Mouse (Mus musculus) erythroblast, adult 5-6 weeks (primary cell): Measurements from ENCODE around the gene Tesk2. TPM values are rescaled to one million over a fixed set of nuclear protein-coding genes. Genes with fewer than 3 reads are reported as not detected.
A peak's percentile ranks its signal among the peaks of the same experiment; 100 is the strongest.

Experiments
- ATAC-seq: replicated peaks from 2 replicates; pipeline ENCODE4 v1.8.0; 2016; ENCODE audit warnings: moderate number of reproducible peaks, mild to moderate bottlenecking, moderate TSS enrichment, inconsistent platforms; ENCODE audit not compliant: poor library complexity, low FRiP score, severe bottlenecking
- total RNA-seq, 2 experiments: library from RNA; stranded (forward) in 1 of 2; stranded (reverse) in 1 of 2; fragments of 150-400 nt in 1 of 2; fragments of 200-764, 138-1000 nt in 1 of 2; gene quantifications; 2 replicates each; pipeline versions ENCODE4 v1.2.3 to v1.2.4; 2015 to 2017; ENCODE audit warnings: low replicate concordance in 2 of 2

Tesk2 gene
- total RNA-seq, 2 experiments from 2014 or later, result 6.5 to 9.2 TPM

- peak; percentile 42; the same call in 1 of the 2 replicates for ATAC-seq
Measured at GRCm38 (mm10) chr4:116708791-116709390, 11.9 kb upstream of the Tesk2 start.

DNA sequence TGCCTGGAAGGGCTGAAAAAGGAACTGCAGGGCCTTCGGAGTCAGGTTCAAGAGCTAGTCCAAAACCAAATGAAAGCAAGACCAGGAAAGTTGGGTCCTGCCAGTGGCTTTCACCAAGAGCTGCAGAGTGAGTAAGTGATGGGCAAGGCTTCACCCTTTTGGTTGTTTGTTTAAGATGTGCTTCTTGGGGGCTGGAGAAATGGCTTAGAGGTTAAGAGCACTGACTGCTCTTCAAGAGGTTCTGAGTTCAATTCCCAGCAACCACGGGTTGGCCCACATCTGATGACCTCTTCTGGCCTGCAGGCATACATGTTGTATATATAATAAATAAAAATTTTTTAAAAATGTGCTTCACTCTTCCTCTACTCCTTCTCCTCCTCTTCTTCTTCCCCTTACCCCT, 10.6 kb upstream of the Tesk2 start:
- no peak for ATAC-seq

DNA sequence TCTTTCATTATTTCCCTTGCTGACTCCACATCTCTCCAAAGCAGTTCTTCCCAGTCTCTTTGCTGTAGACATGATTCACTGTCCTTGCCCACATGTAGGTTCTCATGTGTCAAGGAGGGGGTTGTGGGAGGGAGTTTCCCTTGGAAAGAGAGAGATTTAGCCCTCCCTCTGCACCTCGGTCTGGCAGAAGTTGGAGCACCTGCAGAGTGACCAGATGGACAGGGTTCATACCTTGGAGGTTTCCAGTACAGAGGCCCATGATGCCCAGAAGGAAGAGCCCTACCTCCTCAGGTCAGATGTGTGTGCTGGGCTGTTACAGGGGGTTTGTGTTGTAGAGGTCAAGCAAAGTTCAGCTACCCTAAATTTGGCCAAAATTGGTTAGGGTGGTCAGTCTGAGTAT, 8.2 kb upstream of the Tesk2 start:
- no peak for ATAC-seq

GRCm38 (mm10) chr4:116719396-116719795, 1.4 kb upstream of the Tesk2 start:
- peak; percentile 66 for ATAC-seq

DNA sequence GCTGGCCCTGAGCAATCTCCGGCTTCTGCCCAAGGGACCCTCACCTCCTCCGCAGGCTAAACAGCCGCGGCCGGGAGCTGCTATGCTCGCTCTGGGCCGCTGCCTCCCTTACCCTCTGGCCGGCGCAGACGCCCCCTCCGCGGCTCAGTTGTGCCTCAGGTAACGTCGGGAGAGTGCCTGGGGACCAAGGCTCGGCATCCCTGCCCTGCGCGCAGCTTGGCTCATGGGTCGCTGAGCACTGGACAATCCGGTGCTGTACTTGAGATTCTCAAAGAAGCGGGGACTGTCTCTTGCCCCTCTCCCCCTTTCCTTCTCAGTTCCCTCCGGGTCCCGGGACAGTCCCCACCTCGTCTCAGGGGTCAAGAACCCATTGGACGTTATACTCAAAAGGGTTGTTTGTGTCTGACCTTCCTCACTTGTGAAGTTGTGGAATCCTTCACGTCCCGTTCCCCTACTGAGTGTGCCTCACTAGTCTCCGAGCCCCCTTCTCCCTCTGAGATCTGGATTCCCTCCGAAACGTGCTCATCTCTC, 415 bp downstream of the Tesk2 start:
- ATAC-seq, result peak; percentile 34

DNA sequence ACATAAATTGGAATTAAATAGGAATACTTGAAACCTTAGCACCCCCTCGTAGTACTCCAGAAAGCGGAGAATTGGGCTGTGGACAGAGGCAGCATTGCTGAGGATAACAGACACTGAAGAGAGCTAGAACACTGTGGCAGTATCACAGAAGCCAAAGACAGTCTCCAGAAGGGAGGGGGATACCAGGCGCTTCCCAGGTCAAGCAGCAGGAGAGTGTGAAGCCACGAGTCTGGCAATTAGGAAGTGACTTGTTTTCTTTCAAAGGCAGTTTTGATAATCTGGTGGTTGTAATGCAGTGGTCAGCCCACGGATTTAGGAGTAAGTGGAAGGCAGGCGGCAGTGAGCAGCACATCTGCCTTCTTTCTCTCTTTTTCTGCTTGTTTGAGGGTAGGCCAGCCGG, 1.5 kb downstream of the Tesk2 start:
- no peak for ATAC-seq

DNA sequence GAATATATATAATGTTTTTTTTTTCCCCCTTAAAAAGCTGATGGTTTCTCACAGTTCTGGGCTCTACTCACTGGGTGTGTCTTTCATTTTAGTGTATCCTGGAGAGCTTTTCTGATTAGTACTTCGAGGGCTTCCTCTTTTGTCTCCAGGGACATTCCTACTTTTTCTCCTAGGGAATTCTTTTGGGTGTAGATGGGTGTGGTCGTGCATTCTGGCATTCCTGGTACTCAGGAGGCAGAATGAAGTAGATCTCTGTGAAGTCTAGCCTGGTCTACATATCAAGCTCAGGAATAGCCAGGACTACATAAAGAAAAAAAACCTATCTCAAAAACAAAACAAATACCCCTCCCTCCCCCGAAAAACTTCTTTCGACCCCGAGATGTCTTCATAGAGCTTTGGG, 4.7 kb downstream of the Tesk2 start:
- no peak for ATAC-seq

DNA sequence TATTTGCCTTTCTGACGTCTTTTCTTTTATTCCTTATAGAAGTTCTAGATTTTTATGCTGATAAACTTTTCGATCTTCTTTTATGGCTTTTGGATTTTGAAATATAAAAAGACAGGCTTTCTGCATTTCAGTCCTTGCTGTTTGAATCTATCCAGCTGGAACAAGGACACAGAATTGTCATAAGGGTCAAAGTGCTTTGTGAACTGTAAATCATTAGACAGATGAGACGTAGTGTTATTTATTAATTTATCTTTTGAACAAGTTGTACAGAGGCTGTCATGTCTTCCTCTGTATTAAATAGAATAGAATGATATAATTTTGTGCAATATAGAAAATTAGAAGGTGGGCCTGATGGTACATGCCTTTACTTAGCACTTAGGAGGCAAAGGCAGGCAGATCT, 6.7 kb downstream of the Tesk2 start:
- ATAC-seq, result no peak

DNA sequence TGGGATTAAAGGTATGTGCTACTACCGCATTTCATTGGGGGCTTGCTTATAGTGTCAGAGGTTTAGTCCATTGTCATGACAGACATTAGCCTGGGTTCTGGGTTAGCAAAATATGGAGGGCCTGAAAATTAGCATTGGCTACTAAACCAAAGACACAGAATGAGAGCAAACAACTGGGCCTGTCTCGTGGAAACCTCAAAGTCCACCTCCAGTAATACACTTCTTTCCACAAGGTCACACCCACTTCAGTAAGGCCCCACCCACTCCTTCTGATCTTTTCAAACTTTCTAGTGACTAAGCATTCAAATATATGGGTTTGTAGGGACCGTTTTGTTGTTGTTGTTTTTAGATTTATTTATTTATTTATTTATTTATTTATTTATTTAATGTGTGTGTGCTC, 8.8 kb downstream of the Tesk2 start:
- ATAC-seq, result no peak

GRCm38 (mm10) chr4:116731077-116731476, 10.3 kb downstream of the Tesk2 start:
- no peak for ATAC-seq

DNA sequence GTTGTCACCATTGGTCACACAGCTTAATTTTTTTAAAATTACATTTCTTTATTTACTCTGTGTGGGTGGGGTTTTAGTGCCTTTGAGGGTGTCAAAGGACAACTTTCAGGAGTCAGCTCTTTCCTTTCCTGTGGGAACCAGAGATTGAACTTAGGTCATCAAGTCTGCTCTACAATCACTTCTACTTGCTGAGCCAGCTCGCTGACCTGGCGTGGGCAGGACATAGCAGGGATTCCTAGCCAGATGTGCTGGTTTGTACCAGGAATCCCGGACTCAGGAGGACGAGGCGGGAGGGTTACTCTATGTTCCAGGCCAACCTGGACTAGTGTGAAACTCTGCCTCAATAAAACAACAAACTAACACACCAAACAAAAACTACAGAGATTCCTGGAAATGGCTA, 11.6 kb downstream of the Tesk2 start:
- no peak for ATAC-seq

- ATAC-seq, result no peak
Measured at GRCm38 (mm10) chr4:116734996-116735395, 14.2 kb downstream of the Tesk2 start.

DNA sequence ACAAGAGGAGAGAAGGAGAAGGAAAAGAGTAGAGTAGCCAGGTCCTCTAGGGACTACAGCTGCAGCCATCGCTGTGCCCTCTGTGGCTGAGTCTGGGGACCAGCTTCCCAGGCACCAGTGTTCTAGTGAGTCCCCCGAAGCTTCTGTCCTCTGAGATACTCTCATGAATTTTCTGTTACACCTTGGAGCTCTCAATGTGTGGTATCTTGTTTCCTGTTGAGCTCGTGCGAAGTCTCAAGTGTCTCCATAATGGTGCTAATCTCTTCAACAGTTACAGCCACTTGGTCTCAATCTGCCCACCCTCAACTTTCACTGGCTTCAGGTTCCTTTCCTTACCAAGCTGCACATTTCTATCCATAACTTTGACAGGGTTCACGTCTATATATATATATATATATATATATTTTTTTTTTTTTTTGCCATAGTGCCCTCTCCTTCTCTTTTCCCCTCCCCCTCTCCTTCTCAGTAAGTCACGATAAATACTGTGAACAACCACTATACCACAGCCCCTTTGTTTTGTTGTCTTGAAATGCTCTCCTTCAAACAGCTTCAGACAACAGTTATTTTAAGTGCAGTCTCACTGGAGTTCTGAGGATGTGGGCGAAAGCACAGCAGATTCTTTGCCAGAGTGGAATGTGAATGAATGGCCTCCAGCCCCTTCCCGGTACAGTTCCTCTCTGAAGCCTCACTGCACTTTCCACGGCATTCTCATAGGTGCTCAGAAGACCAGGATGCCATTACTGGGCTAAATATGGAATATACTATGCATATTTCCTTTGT, 18.4 kb downstream of the Tesk2 start:
- ATAC-seq, result no peak

DNA sequence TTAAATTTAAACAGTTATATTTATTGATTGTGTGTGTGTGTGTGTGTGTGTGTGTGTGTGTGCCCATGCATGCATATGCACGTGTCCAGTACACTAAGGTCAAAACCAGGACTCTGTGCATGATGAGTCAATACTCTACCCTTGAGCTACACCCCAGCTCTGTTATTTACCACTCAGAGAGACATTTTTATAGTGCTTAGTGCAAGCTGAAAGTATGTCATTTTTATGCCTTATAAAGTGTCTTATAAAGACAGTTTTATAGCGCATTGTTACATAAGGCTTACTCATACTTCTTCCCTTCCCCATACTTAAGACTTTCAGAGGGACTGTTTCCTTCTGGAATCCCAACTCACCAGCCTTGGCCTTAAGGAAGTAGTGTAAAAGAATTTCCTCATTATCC, 29.0 kb downstream of the Tesk2 start:
- ATAC-seq, result no peak

GRCm38 (mm10) chr4:116761914-116762313, 41.2 kb downstream of the Tesk2 start:
- ATAC-seq, result no peak

DNA sequence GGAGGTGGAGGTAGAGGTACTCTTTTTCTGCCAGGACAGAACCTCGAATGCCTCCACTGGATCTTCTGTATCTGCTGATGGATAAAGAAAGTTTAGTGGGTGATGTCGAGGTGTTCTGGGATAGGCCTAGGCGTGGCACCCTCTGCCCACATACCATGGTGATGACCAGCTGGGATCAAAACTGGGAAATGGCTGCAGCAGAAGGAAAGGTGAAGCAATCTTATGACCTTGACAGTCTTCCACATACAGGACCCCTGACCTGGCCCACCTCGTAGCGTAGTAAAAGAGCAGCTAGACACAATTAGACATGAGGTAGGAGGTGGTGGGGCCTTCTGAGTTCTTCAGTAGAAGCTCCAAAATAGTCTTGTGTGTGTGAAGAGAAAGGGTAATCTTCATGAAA, 43.3 kb downstream of the Tesk2 start:
- ATAC-seq, result no peak

GRCm38 (mm10) chr4:116768510-116768909, 47.8 kb downstream of the Tesk2 start:
- no peak for ATAC-seq

- no peak for ATAC-seq
Measured at GRCm38 (mm10) chr4:116769060-116769459, 48.3 kb downstream of the Tesk2 start.

DNA sequence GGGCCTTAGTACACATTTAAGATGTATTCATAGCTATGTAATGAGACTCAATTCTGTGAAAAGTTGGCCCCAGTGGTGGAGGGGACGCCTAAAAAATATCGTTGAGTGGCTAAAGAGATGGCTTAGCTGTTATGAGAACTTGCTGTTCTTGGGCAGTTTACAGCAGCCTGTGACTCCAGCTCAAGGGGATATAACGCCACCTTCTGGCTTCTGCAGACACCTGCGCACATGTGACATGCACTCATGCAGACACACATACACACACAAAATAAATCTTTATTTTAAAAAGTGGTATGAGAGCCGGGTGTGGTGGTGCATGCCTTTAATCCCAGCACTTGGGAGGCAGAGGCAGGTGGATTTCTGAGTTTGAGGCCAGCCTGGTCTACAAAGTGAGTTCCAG, 55.6 kb downstream of the Tesk2 start:
- ATAC-seq, result no peak

DNA sequence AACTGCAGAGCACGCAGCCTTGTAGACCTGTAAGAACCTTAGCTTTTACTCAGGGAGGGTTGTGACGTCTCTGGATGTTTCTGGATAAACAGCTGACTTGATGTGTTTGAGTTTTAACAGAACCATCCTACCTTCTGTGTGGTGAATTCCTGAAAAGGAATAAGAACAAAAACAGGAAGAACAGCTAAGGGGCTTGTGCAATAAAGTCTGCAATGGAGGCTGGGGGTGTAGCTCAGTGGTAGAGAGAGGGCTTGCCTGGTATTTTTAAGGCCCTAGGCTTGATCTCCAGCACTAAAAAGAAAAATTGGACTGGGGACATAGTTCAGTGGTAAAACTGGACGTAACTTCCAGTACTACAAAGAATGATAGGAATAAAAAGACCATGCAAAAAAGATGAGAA, 56.3 kb downstream of the Tesk2 start:
- no peak for ATAC-seq

DNA sequence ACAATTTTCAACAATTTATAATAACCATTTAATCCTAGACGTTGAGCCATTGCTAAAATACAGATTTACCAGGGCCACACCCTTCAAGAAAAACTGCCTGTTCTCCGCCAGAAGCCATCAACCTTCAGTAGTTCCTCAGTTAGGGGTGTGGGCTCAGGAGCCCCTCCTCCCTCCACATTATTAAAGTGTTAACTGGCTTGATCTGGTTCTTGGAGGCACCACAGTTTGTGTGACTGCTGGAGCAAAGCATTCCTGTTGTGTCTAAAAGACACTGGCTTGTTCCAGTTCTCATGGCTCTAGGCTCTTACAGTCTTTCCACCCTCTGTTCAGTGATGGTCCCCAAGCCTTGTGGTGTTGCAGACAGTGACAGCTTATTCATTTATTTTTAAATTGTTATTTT, 59.8 kb downstream of the Tesk2 start:
- ATAC-seq, result no peak
